Mouse (Mus musculus): ENCODE measurements at regions not wholly inside any gene's neighbourhood (a gene's known extent, or its start where the extent isn't known, plus 50 kb on each side); places are given as distances from the start of the nearest gene placed in this dataset.
A peak's percentile ranks its signal among the peaks of the same experiment; 100 is the strongest.
"Not testable (repeated sequence)": the region's sequence is repeated elsewhere in the genome, so short reads cannot be mapped to it uniquely, and the experiment has no call there.

DNA sequence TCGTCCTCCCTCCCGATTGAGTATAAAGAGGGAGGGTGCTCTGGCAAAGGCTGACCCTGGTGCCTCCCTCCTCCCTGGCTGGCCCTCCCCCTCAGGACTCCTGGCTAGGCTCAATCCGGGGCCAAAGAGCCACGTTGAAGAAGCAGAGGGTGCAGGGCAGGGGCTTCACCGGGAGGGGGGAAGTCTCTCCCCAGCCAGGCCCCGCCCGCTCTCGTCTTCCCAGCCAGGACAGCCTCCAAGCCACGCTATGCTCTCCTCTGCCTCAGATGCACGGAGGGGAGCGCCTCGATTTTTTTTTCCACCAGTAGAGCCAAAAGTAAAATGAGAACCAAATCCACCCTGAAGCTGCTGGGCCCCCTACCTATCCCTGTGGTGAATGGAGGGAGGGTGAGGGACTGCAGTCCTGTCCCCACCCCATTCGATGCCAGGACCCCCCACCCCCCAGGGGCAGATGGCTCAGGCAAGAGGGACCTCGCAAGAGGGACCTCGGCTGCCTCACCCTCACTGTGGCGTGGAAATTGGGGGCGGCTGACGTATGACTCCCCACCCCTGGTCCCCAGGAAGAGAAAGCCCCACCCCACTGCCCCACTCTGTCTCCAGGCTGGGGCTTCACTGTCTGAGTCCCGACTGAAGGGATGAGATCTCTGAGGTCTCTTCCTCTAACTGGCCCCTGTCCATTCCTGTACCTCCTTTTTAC is 53.2 kb upstream of the Col1a1 start:
- Histone ChIP-seq H3K27ac (replicated peaks) (no peak overlapping the region), H3K4me2 (no peak overlapping the region), H3K4me3 (replicated peaks) (no peak overlapping the region), H3K4me1 (replicated peaks) (no peaks in the 10 kb centered on the region), H3K9me3 (replicated peaks) (no peaks in the 10 kb centered on the region), H3K36me3 (replicated peaks) (no peaks in the 10 kb centered on the region), H3K9ac (no peak overlapping the region), H3K27me3 (peaks cover 61% of the 10 kb centered on the region)
- WGBS (ENCODE audit: insufficient replicate concordance) = 4% methylated on average over 17 of the region's 19 CpGs
- no peak for ATAC-seq (ENCODE audit: insufficient read depth)

- 16% methylated on average over 9 of the region's 9 CpGs for WGBS (ENCODE audit: insufficient replicate concordance)
- H3K9ac ChIP-seq = no peak overlapping the region
- no peaks in the 10 kb centered on the region for H3K4me1 ChIP-seq (replicated peaks)
- H3K9me3 ChIP-seq (replicated peaks) = no peaks in the 10 kb centered on the region
- H3K4me3 ChIP-seq (replicated peaks) = no peak overlapping the region
- H3K27me3 ChIP-seq = peaks cover 61% of the 10 kb centered on the region
- ATAC-seq (ENCODE audit: insufficient read depth) = no peak
- H3K27ac ChIP-seq (replicated peaks) = no peak overlapping the region
- no peak overlapping the region for H3K4me2 ChIP-seq
- no peaks in the 10 kb centered on the region for H3K36me3 ChIP-seq (replicated peaks)
Measured at GRCm38 (mm10) chr11:94881982-94882686, 53.9 kb upstream of the Col1a1 start.

GRCm38 (mm10) chr11:94880896-94881840 is 54.9 kb upstream of the Col1a1 start:
- no peak overlapping the region for H3K4me3 ChIP-seq (replicated peaks)
- H3K4me2 ChIP-seq = no peak overlapping the region
- no peak overlapping the region for H3K9ac ChIP-seq

GRCm38 (mm10) chr11:94876707-94877106 is 59.3 kb upstream of the Col1a1 start:
- H3K4me3 ChIP-seq (replicated peaks) = no peak overlapping the region
- H3K27me3 ChIP-seq = peaks cover 70% of the 10 kb centered on the region
- no peaks in the 10 kb centered on the region for H3K9me3 ChIP-seq (replicated peaks)
- no peak overlapping the region for H3K4me2 ChIP-seq
- no peak for ATAC-seq (ENCODE audit: insufficient read depth)
- no peak overlapping the region for H3K27ac ChIP-seq (replicated peaks)
- no peaks in the 10 kb centered on the region for H3K4me1 ChIP-seq (replicated peaks)
- no peak overlapping the region for H3K9ac ChIP-seq
- no peaks in the 10 kb centered on the region for H3K36me3 ChIP-seq (replicated peaks)
- 26% methylated on average over 1 of the region's 1 CpGs for WGBS (ENCODE audit: insufficient replicate concordance)

More at GRCm38 (mm10) chr11:94880896-94881840, 54.9 kb upstream of the Col1a1 start:
- 7% methylated on average over 27 of the region's 27 CpGs for WGBS (ENCODE audit: insufficient replicate concordance)
- Histone ChIP-seq H3K4me1 (replicated peaks) (no peaks in the 10 kb centered on the region), H3K27ac (replicated peaks) (no peak overlapping the region), H3K36me3 (replicated peaks) (no peaks in the 10 kb centered on the region), H3K27me3 (peaks cover 61% of the 10 kb centered on the region), H3K9me3 (replicated peaks) (no peaks in the 10 kb centered on the region)
- no peak for ATAC-seq (ENCODE audit: insufficient read depth)

DNA sequence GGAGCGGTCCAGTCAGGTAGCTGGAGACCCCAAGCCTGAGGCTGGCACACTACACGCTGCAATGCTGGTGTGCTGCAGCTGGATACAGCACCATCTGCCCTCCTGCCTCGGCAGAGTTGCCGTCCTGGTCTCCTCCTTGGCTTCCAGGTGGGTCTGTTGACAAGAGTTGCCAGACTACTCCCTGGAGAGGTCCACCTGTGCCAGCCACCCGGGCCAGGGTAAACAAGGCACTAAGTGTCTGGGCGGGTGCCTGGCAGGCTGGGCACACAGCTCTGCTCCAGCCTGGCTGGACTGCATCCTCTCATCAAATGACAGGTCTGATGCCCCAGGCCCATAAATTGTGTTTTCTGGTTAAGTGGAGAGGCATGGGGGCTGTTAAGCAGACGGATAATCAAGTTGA is 61.0 kb upstream of the Col1a1 start:
- Histone ChIP-seq H3K36me3 (replicated peaks) (no peaks in the 10 kb centered on the region), H3K4me2 (no peak overlapping the region), H3K4me1 (replicated peaks) (no peaks in the 10 kb centered on the region), H3K27ac (replicated peaks) (no peak overlapping the region), H3K27me3 (peaks cover 55% of the 10 kb centered on the region), H3K9me3 (replicated peaks) (no peaks in the 10 kb centered on the region), H3K4me3 (replicated peaks) (no peak overlapping the region), H3K9ac (no peak overlapping the region)
- WGBS (ENCODE audit: insufficient replicate concordance) = 45% methylated on average over 7 of the region's 7 CpGs
- ATAC-seq (ENCODE audit: insufficient read depth) = no peak

GRCm38 (mm10) chr11:94874155-94874561 is 61.9 kb upstream of the Col1a1 start:
- Histone ChIP-seq H3K9ac (no peak overlapping the region), H3K27ac (replicated peaks) (no peak overlapping the region), H3K4me1 (replicated peaks) (no peaks in the 10 kb centered on the region), H3K9me3 (replicated peaks) (no peaks in the 10 kb centered on the region), H3K4me2 (no peak overlapping the region), H3K4me3 (replicated peaks) (no peak overlapping the region), H3K27me3 (peaks cover 49% of the 10 kb centered on the region), H3K36me3 (replicated peaks) (no peaks in the 10 kb centered on the region)
- ATAC-seq (ENCODE audit: insufficient read depth) = no peak
- 5% methylated on average over 7 of the region's 7 CpGs for WGBS (ENCODE audit: insufficient replicate concordance)

GRCm38 (mm10) chr11:94873693-94874092 is 62.3 kb upstream of the Col1a1 start:
- Histone ChIP-seq H3K27ac (replicated peaks) (no peak overlapping the region), H3K4me3 (replicated peaks) (no peak overlapping the region), H3K27me3 (peaks cover 44% of the 10 kb centered on the region), H3K4me1 (replicated peaks) (no peaks in the 10 kb centered on the region), H3K9ac (no peak overlapping the region), H3K4me2 (no peak overlapping the region), H3K9me3 (replicated peaks) (no peaks in the 10 kb centered on the region), H3K36me3 (replicated peaks) (no peaks in the 10 kb centered on the region)
- no peak for ATAC-seq (ENCODE audit: insufficient read depth)
- 8% methylated on average over 7 of the region's 7 CpGs for WGBS (ENCODE audit: insufficient replicate concordance)

GRCm38 (mm10) chr11:94872921-94873320 is 63.1 kb upstream of the Col1a1 start:
- no peak overlapping the region for H3K9ac ChIP-seq
- H3K4me2 ChIP-seq = peak overlapping the region; percentile 20; the same call in 1 of the 2 replicates
- no peak overlapping the region for H3K4me3 ChIP-seq (replicated peaks)
- WGBS (ENCODE audit: insufficient replicate concordance) = 3% methylated on average over 19 of the region's 19 CpGs
- H3K36me3 ChIP-seq (replicated peaks) = no peaks in the 10 kb centered on the region
- no peaks in the 10 kb centered on the region for H3K4me1 ChIP-seq (replicated peaks)
- ATAC-seq (ENCODE audit: insufficient read depth) = no peak
- H3K27ac ChIP-seq (replicated peaks) = no peak overlapping the region
- no peaks in the 10 kb centered on the region for H3K9me3 ChIP-seq (replicated peaks)
- peaks cover 42% of the 10 kb centered on the region for H3K27me3 ChIP-seq

GRCm38 (mm10) chr11:94870341-94870740 is 65.7 kb upstream of the Col1a1 start:
- Histone ChIP-seq H3K27me3 (peaks cover 35% of the 10 kb centered on the region), H3K4me2 (no peak overlapping the region), H3K9me3 (replicated peaks) (no peaks in the 10 kb centered on the region), H3K4me1 (replicated peaks) (no peaks in the 10 kb centered on the region), H3K36me3 (replicated peaks) (no peaks in the 10 kb centered on the region), H3K4me3 (replicated peaks) (no peak overlapping the region), H3K9ac (no peak overlapping the region), H3K27ac (replicated peaks) (no peak overlapping the region)
- WGBS (ENCODE audit: insufficient replicate concordance) = 0% methylated on average over 1 of the region's 1 CpGs
- no peak for ATAC-seq (ENCODE audit: insufficient read depth)

DNA sequence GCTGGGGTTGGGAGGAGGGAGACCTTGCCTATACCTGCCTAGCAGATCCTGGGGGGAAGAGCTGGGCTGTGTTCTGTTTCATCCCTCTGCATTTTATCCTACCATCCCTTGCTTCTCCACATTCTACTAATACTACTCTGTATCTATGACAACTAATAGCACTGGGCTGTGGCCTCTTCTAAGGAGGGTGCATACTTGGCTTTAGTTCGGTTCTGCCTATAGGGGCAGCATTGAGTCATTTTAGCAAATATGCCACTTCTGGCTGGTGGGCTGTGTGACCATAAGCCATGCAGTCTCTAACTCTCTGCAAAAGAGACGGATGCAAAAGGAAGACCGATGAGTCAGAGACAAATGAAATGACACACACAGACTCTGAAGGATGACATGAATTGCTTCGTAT is 66.2 kb upstream of the Col1a1 start:
- H3K4me1 ChIP-seq (replicated peaks); H3K27ac ChIP-seq (replicated peaks); H3K4me3 ChIP-seq (replicated peaks); ATAC-seq (ENCODE audit: insufficient read depth); H3K9ac ChIP-seq; H3K9me3 ChIP-seq (replicated peaks); H3K4me2 ChIP-seq; H3K36me3 ChIP-seq (replicated peaks): not testable (repeated sequence)
- peaks cover 30% of the 10 kb centered on the region for H3K27me3 ChIP-seq
- 15% methylated on average over 4 of the region's 4 CpGs for WGBS (ENCODE audit: insufficient replicate concordance)

Data from liver, embryonic 15.5 days (tissue).